Mouse (Mus musculus) stomach, postnatal 0 days (tissue): ENCODE measurements around the gene Bach2.

Experiments used
- CTCF ChIP-seq: IDR thresholded peaks from 2 replicates; pipeline ENCODE4 v1.5.1; 2016; ENCODE audit warnings: antibody characterized with exemption, low read depth, mild to moderate bottlenecking, moderate library complexity
- EP300 ChIP-seq: optimal IDR thresholded peaks from 2 replicates; pipeline ENCODE3; 2016; ENCODE audit warnings: antibody characterized with exemption

DNA sequence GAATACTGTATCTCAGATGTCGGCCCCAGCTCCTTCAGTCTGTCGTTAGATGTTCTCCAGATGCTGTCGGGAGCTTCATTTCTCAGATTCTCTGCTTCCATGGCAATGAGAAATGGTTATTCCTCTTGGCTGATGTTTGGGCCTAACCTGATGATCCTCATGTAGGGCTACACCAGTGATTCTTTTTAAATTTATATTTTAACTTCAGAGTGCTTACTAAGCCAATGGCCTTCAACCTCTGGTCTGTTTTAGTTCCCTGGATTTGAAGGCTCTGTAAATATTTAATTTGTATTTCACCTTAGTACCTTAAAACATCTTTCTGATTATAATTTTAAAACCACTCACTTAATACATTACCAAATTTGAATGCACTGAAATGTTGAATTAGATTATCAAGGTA is 60.6 kb downstream of the Bach2 start:
- no peak for TF ChIP-seq EP300
- no peak for TF ChIP-seq CTCF
